In genomic region chr17:67073139-67073538, GRCm38 (mm10) we compare ENCODE assay signal across 13 mouse cellular contexts.
DNase-seq lines count a peak whose midpoint lies in the region; ATAC-seq lines count a peak whose summit lies in the region.
"Had no signal": no experiment of that assay in that cellular context is flagged by ENCODE, and none has a peak within 500 bp of the region (broad histone marks: within the 10 kb centered on the region; RNA-seq: fewer than 3 reads in every experiment).

No protein-coding gene starts in this region.

- no peaks in the 10 kb centered on the region for H3K9me3 ChIP-seq in forebrain, embryonic 15.5 days
- no peaks in the 10 kb centered on the region for H3K9me3 ChIP-seq in forebrain, embryonic 10.5 days
- H3K9me3 ChIP-seq in midbrain, embryonic 11.5 days (ENCODE audit: control insufficient read depth, low read length), result no peaks in the 10 kb centered on the region
- H3K9me3 ChIP-seq in midbrain, embryonic 10.5 days (replicated peaks), result no peaks in the 10 kb centered on the region
- H3K9me3 ChIP-seq in midbrain, embryonic 12.5 days, result no peaks in the 10 kb centered on the region

- no peak for DNase-seq in forebrain, embryonic 10.5 days (ENCODE audit: extremely low spot score, low spot score)
- peak; percentile 65 for DNase-seq in midbrain, embryonic 11.5 days (ENCODE audit: low spot score, missing footprints)
- DNase-seq in midbrain, embryonic 10.5 days (ENCODE audit: low spot score), result no peak
- DNase-seq in layer of hippocampus, postnatal 25 days (ENCODE audit: extremely low spot score in 1 of 2, low spot score in 1 of 2), result no peak
- no peak for DNase-seq in gastrocnemius, postnatal 14 days
- DNase-seq: kidney, adult 9 months; lung, postnatal 4 days had no signal

- peak overlapping the region; percentile 69 for H3K27ac ChIP-seq in forebrain, embryonic 15.5 days (replicated peaks)
- H3K27ac ChIP-seq in forebrain, embryonic 10.5 days, result no peak overlapping the region
- no peak overlapping the region for H3K27ac ChIP-seq in midbrain, embryonic 11.5 days (ENCODE audit: low read depth, low read length)
- no peak overlapping the region for H3K27ac ChIP-seq in midbrain, embryonic 10.5 days (replicated peaks)
- H3K27ac ChIP-seq in midbrain, embryonic 12.5 days (replicated peaks), result 0 out of 2 replicates have a peak overlapping the region, but pooled peaks have one; percentile 30
- H3K27ac ChIP-seq: stomach, postnatal 0 days had no signal

- H3K9ac ChIP-seq in forebrain, embryonic 15.5 days (replicated peaks), result no peak overlapping the region; the same call in 1 of the 2 replicates
- no peak overlapping the region for H3K9ac ChIP-seq in midbrain, embryonic 11.5 days (ENCODE audit: low read length)
- H3K9ac ChIP-seq in midbrain, embryonic 12.5 days (replicated peaks), result no peak overlapping the region

- WGBS in forebrain, embryonic 15.5 days, result 55% methylated on average over 6 of the region's 6 CpGs
- 87% methylated on average over 6 of the region's 6 CpGs for WGBS in forebrain, embryonic 10.5 days
- WGBS in midbrain, embryonic 11.5 days, result 89% methylated on average over 6 of the region's 6 CpGs
- 91% methylated on average over 6 of the region's 6 CpGs for WGBS in midbrain, embryonic 10.5 days
- WGBS in midbrain, embryonic 12.5 days, result 87% methylated on average over 6 of the region's 6 CpGs

- 0 out of 2 replicates have a peak overlapping the region, but pooled peaks have one; percentile 2 for H3K4me2 ChIP-seq in forebrain, embryonic 15.5 days (replicated peaks)
- H3K4me2 ChIP-seq in midbrain, embryonic 11.5 days, result no peak overlapping the region
- no peak overlapping the region for H3K4me2 ChIP-seq in midbrain, embryonic 12.5 days (replicated peaks)

- intact Hi-C loops in gastrocnemius, postnatal 14 days (cut with DNase I; ENCODE audit: low total_unique reads), result no loop called here

- H3K4me3 ChIP-seq in forebrain, embryonic 15.5 days, result no peak overlapping the region
- H3K4me3 ChIP-seq in forebrain, embryonic 10.5 days, result no peak overlapping the region
- H3K4me3 ChIP-seq in midbrain, embryonic 11.5 days (ENCODE audit: low read depth, low read length), result no peak overlapping the region
- H3K4me3 ChIP-seq in midbrain, embryonic 10.5 days, result no peak overlapping the region
- no peak overlapping the region for H3K4me3 ChIP-seq in midbrain, embryonic 12.5 days
- H3K4me3 ChIP-seq: erythroblast, embryonic 14.5 days had no signal

- peaks cover 35% of the 10 kb centered on the region for H3K4me1 ChIP-seq in forebrain, embryonic 15.5 days
- H3K4me1 ChIP-seq in forebrain, embryonic 10.5 days, result no peaks in the 10 kb centered on the region
- H3K4me1 ChIP-seq in midbrain, embryonic 11.5 days (ENCODE audit: control insufficient read depth, insufficient read depth, low read length), result no peaks in the 10 kb centered on the region
- no peaks in the 10 kb centered on the region for H3K4me1 ChIP-seq in midbrain, embryonic 10.5 days
- peaks cover 5% of the 10 kb centered on the region; the same call in 1 of the 2 replicates for H3K4me1 ChIP-seq in midbrain, embryonic 12.5 days

- H3K27me3 ChIP-seq in forebrain, embryonic 15.5 days, result 0 out of 2 replicates have a peak, but pooled peaks cover 4% of the 10 kb centered on the region
- H3K27me3 ChIP-seq in forebrain, embryonic 10.5 days (ENCODE audit: poor library complexity, severe bottlenecking), result no peaks in the 10 kb centered on the region
- H3K27me3 ChIP-seq in midbrain, embryonic 11.5 days (ENCODE audit: control insufficient read depth, insufficient read depth, low read length), result no peaks in the 10 kb centered on the region
- H3K27me3 ChIP-seq in midbrain, embryonic 10.5 days (ENCODE audit: low read depth, poor library complexity, severe bottlenecking), result no peaks in the 10 kb centered on the region
- no peaks in the 10 kb centered on the region for H3K27me3 ChIP-seq in midbrain, embryonic 12.5 days

- ATAC-seq in forebrain, embryonic 15.5 days (replicated peaks), result peak; percentile 47
- no peak for ATAC-seq in midbrain, embryonic 11.5 days (ENCODE audit: low FRiP score)
- ATAC-seq in midbrain, embryonic 12.5 days (ENCODE audit: low FRiP score, low read depth), result no peak
- ATAC-seq in activated CD4-positive, CD25-positive, alpha-beta regulatory T cell, adult 4 months, result no peak
- ATAC-seq: inflammation-experienced regulatory T-cells, adult 6 months had no signal

- H3K36me3 ChIP-seq in forebrain, embryonic 15.5 days, result no peaks in the 10 kb centered on the region
- H3K36me3 ChIP-seq in forebrain, embryonic 10.5 days (replicated peaks), result no peaks in the 10 kb centered on the region
- no peaks in the 10 kb centered on the region for H3K36me3 ChIP-seq in midbrain, embryonic 11.5 days (ENCODE audit: control insufficient read depth, insufficient read depth, low read length)
- no peaks in the 10 kb centered on the region for H3K36me3 ChIP-seq in midbrain, embryonic 10.5 days
- H3K36me3 ChIP-seq in midbrain, embryonic 12.5 days, result no peaks in the 10 kb centered on the region

Comparison
In these comparisons a context has a peak if more than half of its experiments do, and no peak if none do; other contexts are left out.
1. H3K27ac ChIP-seq: peak in forebrain, embryonic 15.5 days (single experiment) and midbrain, embryonic 12.5 days (single experiment); none in forebrain, embryonic 10.5 days (single experiment), midbrain, embryonic 11.5 days (single experiment) and midbrain, embryonic 10.5 days (single experiment).